Mouse (Mus musculus) CD4-positive helper T cell, adult 2 months (primary cell): ENCODE data around the gene Lyzl6.

ENCODE experiments used
- DNase-seq: peaks from one replicate; pipeline ENCODE4 v3.0.0-alpha.2; 2012; ENCODE audit warnings: low read depth, missing footprints, low spot score

The Lyzl6 gene

DNA sequence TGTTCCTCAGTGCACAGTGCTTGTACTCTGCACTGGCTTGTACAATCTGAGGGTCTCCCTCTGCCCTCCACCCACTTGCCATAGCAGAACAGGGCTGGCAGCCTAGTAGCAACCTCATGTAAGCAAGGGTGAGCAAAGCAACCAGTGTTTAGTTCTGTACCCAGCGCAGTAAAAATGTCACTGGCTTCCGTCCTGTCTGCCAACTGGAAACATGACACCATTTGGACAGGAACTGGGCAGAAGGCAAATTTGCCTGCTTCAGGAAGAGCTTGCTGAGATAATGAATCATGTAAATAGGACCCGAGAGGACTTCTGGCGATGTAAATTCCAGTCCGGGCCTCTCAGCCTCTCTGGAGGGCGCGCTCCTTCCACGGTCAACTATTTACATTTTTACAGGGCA lies 7.0 kb upstream of the Lyzl6 start:
- no peak for DNase-seq

- no peak for DNase-seq
Measured at GRCm38 (mm10) chr11:103643211-103643610, 4.5 kb upstream of the Lyzl6 start.

DNA sequence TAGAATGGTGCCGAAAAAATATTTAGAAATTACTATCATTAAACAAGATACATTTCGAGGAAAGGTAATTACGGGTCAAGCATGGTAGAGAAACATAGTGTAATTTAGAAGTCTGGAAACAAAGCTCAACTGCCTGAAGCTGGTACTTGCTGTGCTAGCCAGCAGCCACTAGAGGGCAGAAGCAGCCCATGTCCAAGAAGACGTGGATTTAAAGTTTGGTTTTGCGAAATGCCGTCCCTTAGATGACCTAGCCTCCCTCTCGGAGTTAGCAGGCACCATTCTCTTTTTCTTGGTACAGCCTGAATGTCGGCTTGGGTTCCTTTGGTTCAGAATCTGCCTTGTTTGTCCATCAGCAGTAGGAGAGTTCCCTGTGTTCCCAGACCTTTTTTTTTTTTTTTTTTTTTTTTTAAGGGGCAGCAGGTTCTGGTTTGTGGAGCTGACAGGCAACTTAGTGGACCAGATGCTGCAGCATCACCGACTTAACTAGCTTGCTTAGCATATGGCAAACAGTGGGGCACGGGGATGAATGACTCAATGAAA lies 787 bp upstream of the Lyzl6 start:
- DNase-seq = peak; percentile 21

DNA sequence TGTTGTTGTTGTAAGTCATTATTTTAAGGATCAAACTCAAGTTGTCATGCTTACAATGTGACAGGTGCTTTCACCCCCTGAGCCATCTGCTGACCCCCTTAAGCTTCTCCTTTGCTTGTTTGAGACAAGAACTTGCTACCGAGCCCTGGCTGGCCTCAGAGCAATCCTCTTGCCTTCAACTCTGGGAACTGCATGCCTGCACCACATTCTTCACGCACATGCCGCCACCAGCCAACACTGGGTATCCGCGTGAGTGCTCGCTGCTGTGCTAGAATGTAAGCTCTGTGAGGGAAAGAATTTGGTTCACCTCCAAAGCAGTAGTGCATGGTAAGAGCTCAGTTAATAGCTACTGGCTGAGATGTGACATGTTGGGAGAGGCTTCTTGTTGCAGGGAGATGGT lies 2.4 kb downstream of the Lyzl6 start:
- DNase-seq = no peak

GRCm38 (mm10) chr11:103635481-103635880 lies 3.2 kb downstream of the Lyzl6 start:
- no peak for DNase-seq

DNA sequence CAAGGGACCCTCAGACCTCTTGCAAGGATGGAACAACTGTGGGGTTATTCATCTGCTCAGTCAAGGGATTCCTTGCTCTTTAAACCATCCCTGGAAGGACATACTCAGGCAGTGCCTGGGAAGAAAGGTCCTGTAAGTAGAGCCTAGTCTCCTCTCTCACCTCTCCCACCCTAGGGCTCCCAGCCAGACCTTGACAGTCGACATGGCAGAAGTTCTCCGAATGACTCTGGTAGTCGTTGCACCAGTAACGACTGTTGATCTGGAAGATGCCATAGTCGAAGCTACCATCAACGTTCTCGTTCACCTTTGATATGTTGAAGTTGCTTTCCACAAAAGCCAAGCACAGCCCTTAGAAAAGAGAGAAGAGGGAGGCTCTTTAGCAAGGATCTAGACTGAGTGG lies 3.9 kb downstream of the Lyzl6 start:
- no peak for DNase-seq

DNA sequence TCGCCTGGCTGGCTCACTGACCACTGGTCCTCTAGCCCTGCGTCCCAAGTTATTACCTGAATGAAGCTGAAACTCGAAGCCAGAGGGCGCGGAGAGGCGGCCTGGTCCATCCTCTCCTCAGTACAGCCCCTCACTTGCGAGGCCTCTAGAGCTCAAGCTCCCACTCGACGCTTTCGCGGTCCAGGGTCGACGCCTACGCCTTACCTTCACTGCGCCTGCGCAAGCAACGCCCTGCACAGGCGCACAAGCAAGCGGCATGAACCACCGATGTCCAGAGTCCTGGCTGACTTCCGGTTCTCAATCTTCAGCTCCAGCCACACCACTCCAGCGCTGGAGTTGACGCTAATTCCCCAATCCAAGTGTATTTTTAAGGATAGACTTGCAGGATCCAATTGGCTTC lies 11.2 kb downstream of the Lyzl6 start:
- no peak for DNase-seq

DNA sequence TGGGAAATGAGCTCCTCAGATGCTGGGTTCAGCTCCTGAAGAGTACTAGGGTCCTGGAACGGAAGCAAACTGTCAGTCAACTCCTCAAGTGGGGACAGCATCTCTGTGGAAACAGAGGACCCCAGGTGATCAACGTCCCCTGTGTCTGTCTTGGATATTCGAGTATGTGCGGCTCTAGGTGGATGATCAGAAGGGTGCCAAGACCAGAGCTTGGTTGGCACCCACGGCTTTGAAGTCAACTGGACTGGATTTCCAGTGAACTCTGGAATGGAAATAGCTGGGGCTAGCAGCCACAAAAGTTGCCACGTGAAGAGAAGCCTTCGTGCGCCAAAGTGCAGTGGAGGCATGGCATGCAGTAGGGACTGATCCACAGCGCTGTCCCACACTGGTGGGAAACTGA lies 17.6 kb downstream of the Lyzl6 start, which contains the start of gene Gm884:
TSS of gene Gm884 (minus strand) at position 101 of the 400 bp plus-strand sequence.
- DNase-seq = no peak

- DNase-seq = no peak
Measured at GRCm38 (mm10) chr11:103610772-103611171, 27.9 kb downstream of the Lyzl6 start.

DNA sequence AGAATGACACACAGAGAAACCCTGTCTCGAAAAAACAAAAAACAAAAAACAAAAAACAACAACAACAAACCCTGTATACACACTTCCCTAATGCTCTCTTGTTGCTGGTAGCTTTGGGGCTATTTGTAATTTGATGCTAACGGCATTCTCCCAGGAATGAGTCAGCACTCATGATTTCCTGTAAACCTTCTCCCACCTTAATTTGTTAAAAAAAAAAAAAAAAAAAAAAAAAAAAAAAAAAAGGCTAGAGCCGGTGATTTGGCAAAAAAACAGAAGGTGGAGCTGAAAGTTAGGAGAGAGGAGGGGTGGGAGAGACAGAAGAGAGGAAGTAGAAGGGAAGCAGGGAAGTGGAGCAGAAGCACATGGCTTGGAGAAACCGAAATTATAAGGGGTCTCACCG lies 32.1 kb downstream of the Lyzl6 start:
- no peak for DNase-seq
